ENCODE assay signal across 11 mouse cellular contexts in genomic region chr3:57572331-57572975, GRCm38 (mm10). TPM values are rescaled to one million over a fixed set of nuclear protein-coding genes. Genes with fewer than 3 reads are reported as not detected.
A peak's percentile ranks its signal among the peaks of the same experiment; 100 is the strongest.
DNase-seq lines count a peak whose midpoint lies in the region; ATAC-seq and TF ChIP-seq lines count a peak whose summit lies in the region.
"Had no signal": no experiment of that assay in that cellular context is flagged by ENCODE, and none has a peak within 500 bp of the region (broad histone marks: within the 10 kb centered on the region; RNA-seq: fewer than 3 reads in every experiment).

No protein-coding gene starts in this region.

- intact Hi-C loops in gastrocnemius, adult 2 months (cut with DNase I) = no loop called here

- TF ChIP-seq CTCF in gastrocnemius, adult 2 months (IDR thresholded peaks at IDR 0.05) = no peak
- TF ChIP-seq CTCF in layer of hippocampus, adult 2 months (conservative IDR thresholded peaks at IDR 0.05) = no peak
- no peak for TF ChIP-seq CTCF in intestine, postnatal 0 days (IDR thresholded peaks at IDR 0.05; ENCODE audit: low read depth)

- no peaks in the 10 kb centered on the region for H3K9me3 ChIP-seq in intestine, postnatal 0 days (ENCODE audit: control insufficient read depth)

- no peak overlapping the region for H3K9ac ChIP-seq in intestine, postnatal 0 days (ENCODE audit: low read depth, low read length)
- H3K9ac ChIP-seq: liver, embryonic 14.5 days had no signal

- H3K27me3 ChIP-seq in intestine, postnatal 0 days (replicated peaks; ENCODE audit: control insufficient read depth, insufficient read depth, low read length) = no peaks in the 10 kb centered on the region

- no peak for ATAC-seq in intestine, postnatal 0 days

- WGBS in intestine, postnatal 0 days = 70% methylated on average over 6 of the region's 6 CpGs

- H3K36me3 ChIP-seq in intestine, postnatal 0 days (ENCODE audit: control insufficient read depth, insufficient read depth) = no peaks in the 10 kb centered on the region

- peak overlapping the region; percentile 93 for H3K4me2 ChIP-seq in intestine, postnatal 0 days (replicated peaks; ENCODE audit: low read depth)

- H3K4me3 ChIP-seq in gastrocnemius, adult 2 months = peak overlapping the region; percentile 88
- H3K4me3 ChIP-seq in layer of hippocampus, adult 2 months = peak overlapping the region; percentile 73
- H3K4me3 ChIP-seq in intestine, postnatal 0 days (ENCODE audit: low read depth, low read length) = no peak overlapping the region

- DNase-seq in gastrocnemius, adult 2 months = no peak
- DNase-seq in gastrocnemius, postnatal 25 days = no peak
- no peak for DNase-seq in layer of hippocampus, adult 2 months (ENCODE audit: low spot score in 2 of 2)
- DNase-seq in layer of hippocampus, postnatal 25 days (ENCODE audit: extremely low spot score in 1 of 2, low spot score in 1 of 2) = no peak
- peak; percentile 77 for DNase-seq in NIH3T3 (ENCODE audit: low read depth)
- no peak for DNase-seq in cerebellum, adult 9-10 months
- no peak for DNase-seq in frontal cortex, postnatal 36 days (ENCODE audit: low spot score in 2 of 2)
- DNase-seq: thymus, postnatal 36 days had no signal

- peak overlapping the region; percentile 98 for H3K27ac ChIP-seq in gastrocnemius, adult 2 months
- H3K27ac ChIP-seq in layer of hippocampus, adult 2 months = no peak overlapping the region
- H3K27ac ChIP-seq in intestine, postnatal 0 days (ENCODE audit: low read depth, low read length) = no peak overlapping the region
- H3K27ac ChIP-seq: liver, embryonic 14.5 days had no signal

- no peaks in the 10 kb centered on the region for H3K4me1 ChIP-seq in intestine, postnatal 0 days (replicated peaks; ENCODE audit: control insufficient read depth, insufficient read depth, low read length)

RNA-seq across cellular contexts. Expression of gene Wwtr1, which starts 3.3 kb away (rescaled TPM):
- total RNA-seq in gastrocnemius, adult 2 months (2021) = 10 to 100 TPM; 22.4 to 31.7 TPM
- 10 to 100 TPM; 28.3 to 33.1 TPM for total RNA-seq in gastrocnemius, postnatal 25 days (2021)
- total RNA-seq in layer of hippocampus, adult 2 months (2021) = 10 to 100 TPM; 12.7 to 12.9 TPM
- total RNA-seq in layer of hippocampus, postnatal 25 days (2021) = 10 to 100 TPM; 14.4 to 14.7 TPM
- polyA plus RNA-seq in intestine, postnatal 0 days (2015; fragmentation: Nextera tagmentation; extraction: Ambion mirVana) = 13.6 and 14.6 TPM in 2 replicates
- total RNA-seq: common myeloid progenitor, adult 5-6 weeks had no signal
